Mouse (Mus musculus) megakaryocyte, adult 5-6 weeks (primary cell): ENCODE measurements at regions not wholly inside any gene's neighbourhood (a gene's known extent, or its start where the extent isn't known, plus 50 kb on each side); places are given as distances from the start of the nearest gene placed in this dataset.

Source experiments
- ATAC-seq: 2 replicates; pipeline ENCODE4 v1.8.0; 2016; ENCODE audit warnings: mild to moderate bottlenecking, inconsistent platforms; ENCODE audit not compliant: poor library complexity, severe bottlenecking

- ATAC-seq = no peak
Measured at GRCm38 (mm10) chr4:106206023-106206422, 110.0 kb upstream of the Usp24 start.

DNA sequence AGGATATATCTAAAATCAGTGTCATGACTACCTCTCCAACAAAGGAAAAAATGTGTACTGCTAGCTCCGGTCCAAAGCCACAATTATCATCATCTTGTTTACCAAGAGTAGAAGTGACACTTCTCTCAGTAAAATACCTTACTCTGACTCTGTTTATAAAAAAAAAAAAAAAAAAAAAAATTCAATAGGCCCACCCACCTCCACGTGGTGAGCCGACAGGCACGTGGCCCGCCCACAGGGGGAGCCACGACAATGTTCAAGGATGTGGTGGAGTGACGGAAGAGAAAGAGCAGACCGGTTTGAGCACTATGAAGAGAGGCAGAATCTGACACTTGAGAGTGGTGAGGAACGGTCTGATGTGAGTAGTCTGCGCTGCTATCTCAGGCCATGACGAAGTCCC lies 106.5 kb upstream of the Usp24 start:
- ATAC-seq = no peak

DNA sequence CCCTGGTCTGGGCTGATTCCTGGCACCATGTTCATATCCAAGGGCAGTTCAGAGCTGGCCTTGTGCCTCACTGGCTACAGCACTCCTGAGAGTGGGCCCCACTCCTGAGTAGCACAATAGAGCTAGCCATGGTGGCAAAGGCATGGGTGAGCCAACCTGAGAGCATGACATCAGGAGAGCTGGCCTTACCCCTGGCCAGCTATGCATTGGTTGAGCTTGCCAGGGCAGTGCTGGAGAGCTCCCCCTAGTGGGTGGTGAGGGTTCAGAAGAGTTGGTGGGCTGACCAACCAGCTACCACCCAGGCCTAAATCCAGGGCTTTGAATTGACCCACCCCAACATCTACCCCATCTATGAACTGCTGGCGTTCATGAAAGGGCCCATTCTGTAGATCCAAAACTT lies 106.0 kb upstream of the Usp24 start:
- no peak for ATAC-seq

DNA sequence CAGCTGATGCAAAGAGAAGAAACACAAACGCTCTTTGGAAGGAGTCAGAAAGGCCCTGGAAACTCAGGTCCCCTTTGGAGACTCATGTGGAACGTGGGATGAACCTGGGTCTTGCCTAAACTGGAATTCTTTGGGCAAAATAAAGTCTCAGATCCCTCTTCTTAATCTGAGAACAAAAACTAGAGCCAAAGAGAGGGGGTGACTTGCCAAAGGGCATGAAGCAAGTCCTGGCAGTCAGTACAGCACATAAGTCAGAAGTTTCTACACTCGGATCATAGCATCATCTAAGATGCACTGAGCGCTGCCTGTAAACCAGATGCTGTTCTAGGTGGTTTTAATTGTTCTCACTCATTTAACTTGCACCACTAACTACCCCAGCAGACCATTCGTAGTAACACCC lies 101.8 kb upstream of the Usp24 start:
- ATAC-seq = no peak

- no peak for ATAC-seq
Measured at GRCm38 (mm10) chr4:106220621-106221020, 95.4 kb upstream of the Usp24 start.

DNA sequence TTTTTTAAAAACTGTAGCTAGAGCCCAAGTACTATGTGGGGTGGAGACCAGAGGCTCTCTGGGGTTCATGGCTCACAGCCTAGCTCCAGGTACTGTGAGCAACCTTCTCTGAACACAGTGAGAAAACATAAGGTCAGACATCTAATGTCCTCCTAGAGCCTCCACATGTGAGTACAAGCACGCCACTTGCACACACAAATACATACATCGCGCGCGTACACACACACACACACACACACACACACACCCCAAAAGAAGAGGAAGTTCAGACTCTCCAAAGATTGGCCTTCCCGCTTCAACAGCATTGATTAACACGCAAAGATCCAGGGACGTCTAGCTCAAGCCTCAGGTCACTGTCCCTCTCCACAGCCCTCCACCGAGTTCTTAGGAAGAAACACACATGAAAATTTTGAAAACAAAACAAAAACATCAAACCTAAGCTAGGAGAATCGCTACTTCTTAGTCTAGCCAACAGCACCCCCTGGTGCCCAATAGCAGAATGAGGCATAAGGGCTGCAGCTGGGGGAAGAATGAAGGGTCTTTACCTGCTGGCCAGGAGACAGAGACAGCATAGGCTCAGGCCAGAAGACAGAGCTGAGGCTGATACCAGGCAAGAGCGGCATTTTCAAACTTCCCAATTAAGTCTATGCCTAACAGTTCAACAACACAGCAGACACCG lies 90.7 kb upstream of the Usp24 start:
- peak; percentile 58 for ATAC-seq

DNA sequence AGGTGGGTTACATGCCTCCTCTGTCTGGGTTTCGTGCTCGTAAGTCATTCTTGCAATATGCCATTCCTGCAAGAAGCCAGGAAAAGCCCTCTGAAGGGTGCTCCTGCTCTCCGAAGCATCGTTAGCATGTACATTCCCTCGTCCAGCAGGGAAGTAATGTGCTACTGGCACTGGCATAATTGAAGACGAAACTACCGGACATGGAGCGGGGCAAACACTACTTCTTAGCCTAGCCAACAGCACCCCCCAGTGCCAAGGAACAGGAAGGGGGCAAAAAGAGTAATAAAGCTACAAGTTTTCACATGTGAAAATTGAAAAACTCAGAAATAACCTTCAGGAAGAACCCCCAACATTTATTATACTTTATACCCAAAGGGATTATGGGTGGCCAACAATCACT lies 88.6 kb upstream of the Usp24 start:
- ATAC-seq = no peak

GRCm38 (mm10) chr4:106228534-106228933 lies 87.5 kb upstream of the Usp24 start:
- ATAC-seq = 0 out of 2 replicates have a peak, but pooled peaks have one; percentile 50

- ATAC-seq = no peak
Measured at GRCm38 (mm10) chr4:106229526-106229925, 86.5 kb upstream of the Usp24 start.

GRCm38 (mm10) chr4:106232499-106232970 lies 83.5 kb upstream of the Usp24 start:
- ATAC-seq = no peak

GRCm38 (mm10) chr4:106244384-106244819 lies 71.6 kb upstream of the Usp24 start:
- ATAC-seq = no peak

GRCm38 (mm10) chr4:106244826-106245510 lies 71.0 kb upstream of the Usp24 start:
- ATAC-seq = peak; percentile 43; the same call in 1 of the 2 replicates

DNA sequence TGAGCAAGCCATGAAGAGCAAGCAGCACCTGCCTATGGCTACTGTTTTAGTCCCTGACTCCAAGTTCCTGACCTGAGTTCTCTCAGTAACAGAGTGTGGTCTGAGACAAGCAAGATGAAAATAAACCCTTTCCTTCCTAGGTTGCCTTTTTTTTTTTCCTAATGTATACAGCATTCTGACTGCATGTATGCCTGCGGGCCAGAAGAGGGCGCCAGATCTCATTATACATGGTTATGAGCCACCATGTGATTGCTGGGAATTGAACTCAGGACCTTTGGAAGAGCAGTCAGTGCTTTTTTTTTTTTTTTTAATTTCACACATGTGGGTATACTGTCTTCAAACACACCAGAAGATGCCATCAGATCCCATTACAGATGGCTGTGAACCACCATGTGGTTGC lies 69.3 kb upstream of the Usp24 start:
- no peak for ATAC-seq

DNA sequence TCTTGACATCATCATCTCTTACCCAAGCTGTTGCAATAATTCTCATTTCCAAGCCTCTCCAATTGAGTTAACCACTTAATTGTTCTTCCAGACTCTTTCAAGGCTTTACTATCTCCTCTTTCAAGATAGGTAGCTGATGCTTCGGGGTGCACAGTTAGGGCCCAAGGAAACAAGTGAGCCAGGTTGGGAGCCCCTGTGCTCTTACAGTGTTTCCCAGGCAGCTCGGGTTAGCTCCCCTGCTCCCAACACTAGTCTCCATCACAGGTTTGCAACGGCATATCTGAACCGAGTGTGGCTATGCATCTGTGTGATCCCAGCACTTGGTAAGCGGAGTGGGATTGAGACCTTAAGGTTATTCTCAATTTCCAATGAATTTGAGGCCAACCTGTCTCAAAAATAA lies 68.6 kb upstream of the Usp24 start:
- ATAC-seq = no peak

- ATAC-seq = no peak; the same call in 1 of the 2 replicates
Measured at GRCm38 (mm10) chr4:106248272-106248671, 67.7 kb upstream of the Usp24 start.

DNA sequence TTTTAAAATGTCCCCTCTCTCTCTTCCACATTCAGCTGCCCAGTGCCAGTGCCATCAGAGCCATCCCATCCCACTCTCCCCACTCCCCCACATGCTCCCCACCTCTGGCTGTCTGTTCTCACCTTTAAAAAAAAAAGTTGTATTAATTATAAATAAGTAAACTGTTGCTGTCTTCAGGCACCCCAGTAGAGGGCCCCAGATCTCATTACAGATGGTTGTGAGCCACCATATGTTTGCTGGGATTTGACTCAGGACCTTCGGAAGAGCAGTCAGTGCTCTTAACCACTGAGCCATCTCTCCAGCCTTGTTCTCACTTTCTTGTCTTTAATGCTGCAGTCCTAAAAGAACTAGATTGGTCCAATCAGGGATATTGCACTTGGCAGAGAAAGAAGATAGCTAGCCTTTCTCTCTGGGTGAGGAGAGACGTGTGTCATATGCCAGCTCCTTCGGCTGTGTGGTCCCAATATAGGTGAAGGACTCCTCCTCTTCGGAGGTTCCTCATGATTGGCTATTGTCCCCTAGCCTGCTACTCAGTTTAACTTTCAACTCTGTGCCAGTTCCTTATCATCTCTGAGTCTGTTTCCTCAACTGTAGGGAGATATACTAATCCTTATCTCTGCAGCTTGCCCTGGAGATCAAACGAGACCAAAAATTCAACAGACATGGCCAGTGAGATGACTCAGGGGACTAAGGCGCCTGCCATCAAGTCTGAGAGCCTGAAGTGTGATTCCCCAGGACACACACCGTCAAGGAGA lies 66.8 kb upstream of the Usp24 start:
- ATAC-seq = no peak

DNA sequence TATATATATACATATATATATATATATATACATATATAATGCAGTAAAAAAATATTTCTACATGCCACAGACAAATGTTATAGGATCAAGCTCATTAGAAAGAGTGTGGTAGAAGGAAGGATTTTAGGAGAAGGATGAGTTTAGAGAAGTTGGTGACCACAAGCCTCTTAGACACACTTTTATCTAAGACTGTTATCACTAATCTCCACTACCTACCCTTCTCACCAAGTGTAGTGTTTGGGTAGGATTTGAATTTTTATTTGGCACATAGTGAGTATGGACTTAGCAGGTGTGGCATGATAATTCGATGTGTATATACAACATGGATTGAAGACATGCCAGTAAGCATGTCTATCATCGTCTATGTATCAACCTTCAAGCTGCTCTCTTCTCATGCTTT lies 66.0 kb upstream of the Usp24 start:
- no peak for ATAC-seq

- no peak for ATAC-seq
Measured at GRCm38 (mm10) chr4:106251430-106251829, 64.6 kb upstream of the Usp24 start.

DNA sequence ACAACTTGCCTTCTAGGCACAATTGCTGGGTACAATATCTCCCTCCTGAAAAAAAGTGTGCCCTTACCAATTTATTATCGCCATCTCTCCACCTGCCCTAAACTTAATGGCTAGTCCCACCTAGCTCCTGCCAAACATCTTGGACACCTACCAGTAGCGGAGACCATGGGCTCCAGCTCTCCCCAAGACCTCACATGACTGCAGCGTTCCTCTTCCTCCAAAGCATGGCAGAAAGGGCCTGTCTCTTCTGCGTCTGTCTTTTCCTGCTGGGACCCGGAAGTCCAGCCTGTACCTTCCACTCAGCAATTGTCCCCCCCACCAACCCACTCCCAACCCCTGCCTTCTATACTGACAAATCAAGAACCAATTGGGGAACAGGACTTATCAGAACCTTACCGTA lies 63.1 kb upstream of the Usp24 start:
- ATAC-seq = no peak

GRCm38 (mm10) chr4:106254761-106255475 lies 61.1 kb upstream of the Usp24 start:
- no peak for ATAC-seq
